Mouse (Mus musculus): ENCODE measurements around the gene S100a3.

DNA sequence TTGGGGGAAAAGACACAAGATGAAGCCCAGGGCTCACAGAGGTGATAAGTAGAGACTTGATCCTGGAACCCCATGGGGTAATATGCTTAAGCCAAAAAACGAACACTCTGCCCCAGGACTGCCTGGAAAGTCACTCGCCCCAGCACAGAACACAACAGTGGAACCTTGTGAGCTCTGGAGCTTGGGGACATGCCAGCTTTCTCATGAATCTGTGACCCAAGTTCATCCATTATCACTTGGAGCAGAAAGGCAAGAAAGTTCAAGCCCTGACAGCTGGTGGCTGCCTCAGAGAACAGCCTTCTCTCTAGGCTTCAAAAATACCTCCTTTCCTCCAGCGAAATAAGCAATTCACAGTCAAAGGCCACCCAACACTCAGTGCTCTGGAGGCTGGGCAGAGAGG is 39.0 kb downstream of the S100a3 start:
- TF ChIP-seq CTCF (IDR thresholded peaks at IDR 0.05; ENCODE audit: borderline replicate concordance, insufficient read depth, low read depth, low read length) = no peak
- no peak for TF ChIP-seq POLR2A (IDR thresholded peaks at IDR 0.05; ENCODE audit: borderline replicate concordance, insufficient read depth, low read length)
